Mouse (Mus musculus) thymus, postnatal 4 days (tissue): ENCODE results near the gene Ubtfl1.
"Not testable (repeated sequence)": the region's sequence is repeated elsewhere in the genome, so short reads cannot be mapped to it uniquely, and the experiment has no call there.

Experiments
- DNase-seq: peaks from one replicate; pipeline ENCODE4 v3.0.0; 2021

The Ubtfl1 gene

GRCm38 (mm10) chr9:18404118-18404517, at the start of gene Ubtfl1:
TSS of gene Ubtfl1 (plus strand) at chr9:18404418.
- DNase-seq: no peak

GRCm38 (mm10) chr9:18373026-18373425, 31.2 kb upstream of the Ubtfl1 start:
- DNase-seq: not testable (repeated sequence)

- DNase-seq: no peak
Observed at GRCm38 (mm10) chr9:18385782-18386181, 18.4 kb upstream of the Ubtfl1 start.

GRCm38 (mm10) chr9:18399629-18400028, 4.6 kb upstream of the Ubtfl1 start:
- DNase-seq: no peak

GRCm38 (mm10) chr9:18402895-18403294, 1.3 kb upstream of the Ubtfl1 start, which contains the start of gene Naalad2:
TSS of gene Naalad2 (minus strand) at chr9:18402995.
- DNase-seq: not testable (repeated sequence)

- not testable (repeated sequence) for DNase-seq
Observed at GRCm38 (mm10) chr9:18412371-18412770, 8.2 kb downstream of the Ubtfl1 start.

GRCm38 (mm10) chr9:18430354-18430753, 26.1 kb downstream of the Ubtfl1 start, which contains the start of gene Mbd3l2:
TSS of gene Mbd3l2 (plus strand) at chr9:18430654.
- DNase-seq: no peak

GRCm38 (mm10) chr9:18431687-18432086, 27.5 kb downstream of the Ubtfl1 start:
- no peak for DNase-seq

GRCm38 (mm10) chr9:18456520-18456919, 52.3 kb downstream of the Ubtfl1 start:
- DNase-seq: no peak
